Mouse (Mus musculus) forebrain, embryonic 12.5 days (tissue): ENCODE measurements at regions not wholly inside any gene's neighbourhood (a gene's known extent, or its start where the extent isn't known, plus 50 kb on each side); places are given as distances from the start of the nearest gene placed in this dataset.

Source experiments
- ATAC-seq: fragments of 200-750 bp; cut with Nextera tagmentation; 2 replicates; pipeline ENCODE4 v1.8.0; 2017; ENCODE audit warnings: moderate TSS enrichment; ENCODE audit not compliant: low FRiP score
- H3K27ac ChIP-seq: fragments of 300-500 bp; sonication (generic); 2 replicates; pipeline ENCODE4 v1.5.1; 2016; ENCODE audit warnings: mild to moderate bottlenecking
- H3K27me3 ChIP-seq: fragments of 300-500 bp; sonication (generic); 2 replicates; pipeline ENCODE4 v1.6.1; 2016; ENCODE audit warnings: mild to moderate bottlenecking
- H3K36me3 ChIP-seq: fragments of 300-500 bp; sonication (generic); replicated peaks from 2 replicates; pipeline ENCODE4 v1.6.1; 2016; ENCODE audit warnings: mild to moderate bottlenecking
- H3K4me1 ChIP-seq: fragments of 300-500 bp; sonication (generic); 2 replicates; pipeline ENCODE4 v1.6.1; 2016
- H3K4me2 ChIP-seq: fragments of 300-500 bp; sonication (generic); 2 replicates; pipeline ENCODE4 v1.6.1; 2016; ENCODE audit warnings: mild to moderate bottlenecking, moderate library complexity
- H3K4me3 ChIP-seq: fragments of 300-500 bp; sonication (generic); replicated peaks from 2 replicates; pipeline ENCODE4 v1.5.1; 2016; ENCODE audit warnings: mild to moderate bottlenecking
- H3K9ac ChIP-seq: fragments of 300-500 bp; sonication (generic); 2 replicates; pipeline ENCODE4 v1.6.1; 2016; ENCODE audit warnings: mild to moderate bottlenecking
- H3K9me3 ChIP-seq: fragments of 300-500 bp; sonication (generic); 2 replicates; pipeline ENCODE4 v1.6.1; 2016
- WGBS: fragments of 180-500 bp; shearing (Covaris S2); methylation state at CpG from one replicate; pipeline ENCODE4 v1.1.7; 2016; 5-methylcytosine and 5-hydroxymethylcytosine counted together

- Histone ChIP-seq H3K9me3 (no peaks in the 10 kb centered on the region), H3K9ac (no peak overlapping the region), H3K36me3 (no peaks in the 10 kb centered on the region), H3K4me2 (no peak overlapping the region), H3K4me3 (no peak overlapping the region), H3K4me1 (peaks cover 38% of the 10 kb centered on the region), H3K27ac (no peak overlapping the region), H3K27me3 (no peaks in the 10 kb centered on the region)
- 91% methylated on average over 2 of the region's 2 CpGs for WGBS
- no peak for ATAC-seq
Measured at GRCm38 (mm10) chr12:29236496-29236895, 291.7 kb upstream of the Myt1l start.

DNA sequence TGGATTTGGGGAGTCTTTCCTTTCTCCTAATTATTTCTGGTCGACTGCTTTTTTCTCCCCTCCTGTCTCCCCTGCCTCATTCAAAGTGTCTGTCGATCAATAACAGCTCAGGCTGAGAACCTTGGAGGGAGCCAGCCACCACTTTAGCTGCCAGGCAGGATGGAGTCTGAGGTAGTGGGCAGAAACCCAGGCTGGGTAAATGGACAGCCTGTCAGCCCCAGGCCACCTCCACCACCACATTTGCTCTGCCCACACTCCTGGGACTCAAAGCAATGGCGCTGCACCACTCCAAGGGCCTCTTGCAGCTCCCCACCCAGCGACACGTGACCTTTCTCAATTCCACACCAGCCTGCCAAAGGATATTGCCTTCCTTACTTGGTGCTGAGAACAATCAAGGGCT, 290.7 kb upstream of the Myt1l start:
- H3K36me3 ChIP-seq = no peaks in the 10 kb centered on the region
- no peak for ATAC-seq
- H3K27me3 ChIP-seq = no peaks in the 10 kb centered on the region
- no peak overlapping the region for H3K27ac ChIP-seq
- no peak overlapping the region for H3K9ac ChIP-seq
- H3K9me3 ChIP-seq = no peaks in the 10 kb centered on the region
- no peak overlapping the region for H3K4me3 ChIP-seq
- peaks cover 35% of the 10 kb centered on the region for H3K4me1 ChIP-seq
- WGBS = 34% methylated on average over 5 of the region's 5 CpGs
- H3K4me2 ChIP-seq = no peak overlapping the region

GRCm38 (mm10) chr12:29239482-29239881, 288.7 kb upstream of the Myt1l start:
- no peak for ATAC-seq
- H3K27me3 ChIP-seq = no peaks in the 10 kb centered on the region
- H3K9ac ChIP-seq = no peak overlapping the region
- 88% methylated on average over 3 of the region's 3 CpGs for WGBS
- no peaks in the 10 kb centered on the region for H3K9me3 ChIP-seq
- H3K4me1 ChIP-seq = peaks cover 23% of the 10 kb centered on the region
- H3K36me3 ChIP-seq = no peaks in the 10 kb centered on the region
- no peak overlapping the region for H3K27ac ChIP-seq
- no peak overlapping the region for H3K4me2 ChIP-seq
- no peak overlapping the region for H3K4me3 ChIP-seq

GRCm38 (mm10) chr12:29239975-29240374, 288.2 kb upstream of the Myt1l start:
- Histone ChIP-seq H3K36me3 (no peaks in the 10 kb centered on the region), H3K4me2 (no peak overlapping the region), H3K27me3 (no peaks in the 10 kb centered on the region), H3K27ac (no peak overlapping the region), H3K9ac (no peak overlapping the region), H3K4me1 (peaks cover 23% of the 10 kb centered on the region), H3K4me3 (no peak overlapping the region), H3K9me3 (no peaks in the 10 kb centered on the region)
- WGBS = 75% methylated on average over 5 of the region's 5 CpGs
- ATAC-seq = no peak; the same call in 1 of the 2 replicates

- no peak overlapping the region for H3K9ac ChIP-seq
- H3K27me3 ChIP-seq = no peaks in the 10 kb centered on the region
- H3K4me3 ChIP-seq = no peak overlapping the region
- H3K36me3 ChIP-seq = no peaks in the 10 kb centered on the region
- no peak overlapping the region for H3K4me2 ChIP-seq
- no peak for ATAC-seq
- H3K4me1 ChIP-seq = peaks cover 30% of the 10 kb centered on the region
- no peak overlapping the region for H3K27ac ChIP-seq
- H3K9me3 ChIP-seq = no peaks in the 10 kb centered on the region
- 81% methylated on average over 5 of the region's 5 CpGs for WGBS
Measured at GRCm38 (mm10) chr12:29243087-29243486, 285.1 kb upstream of the Myt1l start.

- Histone ChIP-seq H3K36me3 (no peaks in the 10 kb centered on the region), H3K4me3 (no peak overlapping the region), H3K9me3 (no peaks in the 10 kb centered on the region), H3K4me2 (no peak overlapping the region), H3K9ac (no peak overlapping the region), H3K27ac (0 out of 2 replicates have a peak overlapping the region, but pooled peaks have one; percentile 6), H3K27me3 (no peaks in the 10 kb centered on the region), H3K4me1 (peaks cover 15% of the 10 kb centered on the region)
- 64% methylated on average over 3 of the region's 3 CpGs for WGBS
- ATAC-seq = no peak
Measured at GRCm38 (mm10) chr12:29246041-29246440, 282.1 kb upstream of the Myt1l start.

DNA sequence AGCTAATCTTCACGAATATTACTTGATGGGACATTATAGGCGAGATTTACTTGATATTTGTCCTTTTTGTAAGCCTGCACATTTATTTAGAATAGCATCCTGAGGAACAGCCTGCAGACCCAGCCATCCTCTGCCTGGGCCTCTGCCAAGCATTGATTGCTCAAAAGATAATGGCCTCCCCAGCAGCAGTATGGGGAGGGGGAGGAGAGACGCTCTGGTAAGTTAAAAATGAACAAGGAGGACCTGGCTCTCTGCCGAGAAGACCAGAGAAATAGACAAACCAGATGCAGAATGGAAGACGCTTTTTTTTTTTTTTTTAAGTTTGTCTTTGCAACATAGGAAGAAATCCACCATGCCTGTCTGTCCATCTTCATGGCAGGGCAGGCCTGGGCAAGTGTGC, 280.8 kb upstream of the Myt1l start:
- ATAC-seq = no peak

DNA sequence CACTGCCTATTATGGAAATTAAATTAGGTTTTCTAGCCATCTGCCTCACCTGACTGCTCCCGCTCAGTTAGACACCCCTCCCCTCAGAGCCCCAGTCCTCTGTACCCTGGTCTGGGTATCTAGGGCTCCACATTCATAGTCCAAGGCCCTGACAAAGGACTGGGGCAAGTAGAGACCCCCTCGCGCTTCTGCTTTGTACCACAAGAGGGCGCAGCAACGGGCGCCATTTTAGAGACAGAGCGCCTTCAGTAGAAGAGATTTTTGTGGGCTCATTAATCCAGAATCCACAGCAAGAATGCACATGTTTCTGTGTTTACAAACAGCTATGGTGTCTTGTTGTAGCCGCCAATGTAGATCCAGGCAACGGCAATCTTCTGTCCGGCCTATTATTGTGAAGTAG, 279.7 kb upstream of the Myt1l start:
- Histone ChIP-seq H3K9me3 (no peaks in the 10 kb centered on the region), H3K4me2 (no peak overlapping the region), H3K4me1 (peaks cover 15% of the 10 kb centered on the region), H3K9ac (no peak overlapping the region), H3K27ac (no peak overlapping the region), H3K4me3 (no peak overlapping the region), H3K27me3 (no peaks in the 10 kb centered on the region), H3K36me3 (no peaks in the 10 kb centered on the region)
- WGBS = 87% methylated on average over 10 of the region's 10 CpGs
- ATAC-seq = no peak

More for the DNA sequence above, 280.8 kb upstream of the Myt1l start:
- Histone ChIP-seq H3K27me3 (no peaks in the 10 kb centered on the region), H3K9ac (no peak overlapping the region), H3K36me3 (no peaks in the 10 kb centered on the region), H3K4me2 (no peak overlapping the region), H3K4me1 (peaks cover 15% of the 10 kb centered on the region), H3K4me3 (no peak overlapping the region), H3K9me3 (no peaks in the 10 kb centered on the region), H3K27ac (no peak overlapping the region)
- WGBS = 71% methylated on average over 5 of the region's 5 CpGs

- Histone ChIP-seq H3K4me3 (no peak overlapping the region), H3K4me1 (peaks cover 25% of the 10 kb centered on the region), H3K27me3 (no peaks in the 10 kb centered on the region), H3K36me3 (no peaks in the 10 kb centered on the region), H3K9me3 (no peaks in the 10 kb centered on the region), H3K9ac (no peak overlapping the region), H3K27ac (no peak overlapping the region), H3K4me2 (no peak overlapping the region)
- ATAC-seq = no peak
- 92% methylated on average over 4 of the region's 4 CpGs for WGBS
Measured at GRCm38 (mm10) chr12:29256103-29256502, 272.1 kb upstream of the Myt1l start.

DNA sequence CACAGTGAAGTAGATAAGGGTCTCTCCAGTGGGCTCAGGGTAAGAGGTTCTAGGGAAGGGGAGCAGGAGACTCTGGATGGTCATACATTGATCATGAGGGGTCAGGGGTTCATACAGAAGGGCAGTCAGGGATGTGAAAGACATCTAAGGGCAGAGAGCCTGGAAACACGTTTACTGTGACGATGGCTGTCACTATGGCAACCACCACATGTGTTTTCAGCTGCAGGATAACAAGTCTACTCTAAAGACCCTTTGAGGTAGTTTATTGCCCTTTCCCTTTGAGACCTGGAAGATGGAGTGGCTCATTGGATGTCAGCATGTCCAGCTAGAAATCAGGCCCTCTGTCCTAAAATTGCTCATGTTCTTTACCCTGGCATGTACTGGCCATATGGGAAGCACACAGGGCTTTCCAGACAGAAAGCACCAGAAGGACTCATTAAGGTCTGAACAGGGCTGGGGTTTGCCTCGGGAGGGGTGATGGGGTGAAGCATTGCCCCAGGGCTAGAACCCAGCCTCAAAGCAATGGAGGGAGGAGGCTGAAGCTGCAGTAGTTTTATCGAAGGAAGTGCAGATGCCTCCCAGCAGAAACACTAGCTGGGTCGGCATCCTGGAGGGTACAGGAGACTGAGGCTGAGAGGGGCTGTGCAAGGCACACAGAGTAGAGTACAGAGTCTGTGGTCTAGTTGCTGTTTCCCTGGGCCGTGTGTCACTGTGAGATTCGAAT, 271.0 kb upstream of the Myt1l start:
- peak; percentile 59; the same call in 1 of the 2 replicates for ATAC-seq
- Histone ChIP-seq H3K9ac (no peak overlapping the region), H3K4me2 (0 out of 2 replicates have a peak overlapping the region, but pooled peaks have one; percentile 26)

GRCm38 (mm10) chr12:29257735-29258547, 270.2 kb upstream of the Myt1l start:
- H3K27ac ChIP-seq = peak overlapping the region; percentile 78
- H3K27me3 ChIP-seq = no peaks in the 10 kb centered on the region
- H3K9ac ChIP-seq = no peak overlapping the region
- no peaks in the 10 kb centered on the region for H3K36me3 ChIP-seq
- peaks cover 25% of the 10 kb centered on the region for H3K4me1 ChIP-seq
- peak overlapping the region; percentile 26; the same call in 1 of the 2 replicates for H3K4me2 ChIP-seq
- peak; percentile 78 for ATAC-seq
- no peak overlapping the region for H3K4me3 ChIP-seq
- 22% methylated on average over 16 of the region's 16 CpGs for WGBS
- H3K9me3 ChIP-seq = no peaks in the 10 kb centered on the region

More for the DNA sequence above, 271.0 kb upstream of the Myt1l start:
- WGBS = 14% methylated on average over 7 of the region's 7 CpGs
- Histone ChIP-seq H3K4me1 (peaks cover 25% of the 10 kb centered on the region), H3K36me3 (no peaks in the 10 kb centered on the region), H3K27me3 (no peaks in the 10 kb centered on the region), H3K27ac (peak overlapping the region; percentile 75), H3K9me3 (no peaks in the 10 kb centered on the region), H3K4me3 (no peak overlapping the region)

DNA sequence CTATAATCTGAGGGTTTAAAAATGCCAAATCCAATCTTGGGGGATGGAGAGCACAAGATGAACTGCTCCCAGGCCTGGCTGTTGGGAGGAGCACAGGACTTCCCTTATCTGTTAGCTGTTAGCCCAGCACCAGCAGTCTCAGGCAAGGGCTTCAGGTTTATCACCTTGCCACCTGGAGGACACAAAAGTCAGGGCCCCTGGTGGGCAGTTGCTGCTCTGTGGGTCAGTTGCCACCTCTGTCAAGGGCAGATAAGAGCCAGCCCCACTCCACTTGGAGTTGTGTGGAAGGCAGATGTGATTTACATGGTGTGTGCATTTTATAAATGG, 269.7 kb upstream of the Myt1l start:
- Histone ChIP-seq H3K4me3 (no peak overlapping the region), H3K9me3 (no peaks in the 10 kb centered on the region), H3K27ac (peak overlapping the region; percentile 78), H3K4me1 (peaks cover 25% of the 10 kb centered on the region), H3K36me3 (no peaks in the 10 kb centered on the region), H3K9ac (no peak overlapping the region), H3K4me2 (0 out of 2 replicates have a peak overlapping the region, but pooled peaks have one; percentile 8), H3K27me3 (no peaks in the 10 kb centered on the region)
- peak; percentile 5; the same call in 1 of the 2 replicates for ATAC-seq
